Mouse (Mus musculus) lung, postnatal 0 days (tissue): Measurements from ENCODE around the gene Il9. TPM values are rescaled to one million over a fixed set of nuclear protein-coding genes. Genes with fewer than 3 reads are reported as not detected.

ENCODE experiments used
- ATAC-seq: fragments of 200-750 bp; cut with Nextera tagmentation; 2 replicates; pipeline ENCODE4 v1.8.0; 2017; ENCODE audit warnings: moderate library complexity
- DNase-seq: peaks from one replicate; pipeline ENCODE4 v3.0.0-alpha.2; 2016; ENCODE audit warnings: low spot score
- H3K27ac ChIP-seq: fragments of 300-500 bp; sonication (generic); 2 replicates; pipeline ENCODE4 v1.5.1; 2014; ENCODE audit warnings: antibody characterized with exemption, mild to moderate bottlenecking, low read length, mixed read lengths
- H3K27me3 ChIP-seq: fragments of 300-500 bp; sonication (generic); replicated peaks from 2 replicates; pipeline ENCODE4 v1.6.1; 2014; ENCODE audit warnings: low read length, mixed read lengths; ENCODE audit not compliant: insufficient read depth
- H3K36me3 ChIP-seq: fragments of 300-500 bp; sonication (generic); 2 replicates; pipeline ENCODE4 v1.6.1; 2014; ENCODE audit warnings: low read length, mixed read lengths; ENCODE audit not compliant: insufficient read depth
- H3K4me1 ChIP-seq: fragments of 300-500 bp; sonication (generic); 2 replicates; pipeline ENCODE4 v1.6.1; 2014; ENCODE audit warnings: antibody characterized with exemption, low read depth, low read length, mixed read lengths; ENCODE audit not compliant: insufficient read depth
- H3K4me2 ChIP-seq: fragments of 300-500 bp; sonication (generic); replicated peaks from 2 replicates; pipeline ENCODE4 v1.6.1; 2014; ENCODE audit warnings: low read depth, mild to moderate bottlenecking, low read length, moderate library complexity, mixed read lengths
- H3K4me3 ChIP-seq: fragments of 300-500 bp; sonication (generic); 2 replicates; pipeline ENCODE4 v1.5.1; 2014; ENCODE audit warnings: low read depth, low read length
- H3K9ac ChIP-seq: fragments of 300-500 bp; sonication (generic); replicated peaks from 2 replicates; pipeline ENCODE4 v1.6.1; 2014; ENCODE audit warnings: low read depth, mild to moderate bottlenecking
- H3K9me3 ChIP-seq: fragments of 300-500 bp; sonication (generic); 2 replicates; pipeline ENCODE4 v1.6.1; 2016; ENCODE audit warnings: low read length, mixed read lengths
- CTCF ChIP-seq: IDR thresholded peaks from 2 replicates; pipeline ENCODE4 v1.5.1; 2016; ENCODE audit warnings: antibody characterized with exemption, mild to moderate bottlenecking
- EP300 ChIP-seq: IDR thresholded peaks from 2 replicates; pipeline ENCODE4 v1.6.1; 2016; ENCODE audit warnings: antibody characterized with exemption, mild to moderate bottlenecking, control low read depth
- WGBS: fragments of 180-500 bp; shearing (Covaris S2); extraction: QIAGEN DNeasy Blood & Tissue Kit; methylation state at CpG from one replicate; pipeline ENCODE4 v1.1.7; 2014; 5-methylcytosine and 5-hydroxymethylcytosine counted together
- polyA plus RNA-seq: library from polyadenylated mRNA; unstranded; fragments of >200 nt; fragmentation: Nextera tagmentation; extraction: Ambion mirVana; gene quantifications from 2 replicates; pipeline ENCODE4 v1.2.1, GENCODE M21; 2015

Gene Il9
- polyA plus RNA-seq, 1 experiment from 2014 or later, result not detected

DNA sequence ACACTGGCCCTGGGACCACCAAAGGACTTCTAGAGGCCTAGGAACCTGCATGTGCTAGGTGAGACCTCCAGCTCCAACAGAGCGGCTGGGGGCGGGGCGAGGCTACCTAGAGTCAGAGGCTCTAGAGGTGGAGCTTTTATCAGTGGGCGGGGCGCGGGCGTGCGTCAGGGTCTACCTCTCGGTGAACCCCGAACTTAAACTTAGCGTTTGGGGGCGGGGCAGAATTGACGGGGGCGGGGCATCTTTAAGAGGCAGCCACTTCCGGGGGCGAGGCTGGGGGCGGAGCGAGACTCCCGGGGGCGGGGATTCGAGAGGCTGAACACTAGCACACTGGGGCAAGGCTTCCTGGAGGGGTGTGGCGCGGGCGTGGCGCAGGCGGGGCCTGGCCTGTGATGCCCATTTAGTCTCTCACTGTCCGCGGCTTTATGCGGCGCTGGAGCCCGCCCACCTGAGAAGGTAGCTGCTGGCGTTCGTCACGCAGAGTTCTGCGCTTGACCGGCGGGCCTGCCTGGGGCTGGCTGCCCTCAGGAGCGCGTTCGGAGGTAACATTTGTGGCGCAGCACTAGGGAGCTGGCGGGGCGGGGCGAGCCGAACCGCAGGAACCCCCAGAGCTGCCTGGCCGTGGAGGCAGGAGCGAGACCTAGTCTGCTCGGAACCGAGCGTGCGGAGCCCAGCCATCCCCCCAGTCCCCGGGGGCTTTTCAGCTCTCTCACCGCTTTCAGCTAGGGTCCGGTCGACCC is 40.2 kb upstream of the Il9 start, which contains the start of gene Fbxl21:
Gene Fbxl21, plus strand, starts transcription at position 392 of the 740 bp plus-strand sequence.
- Histone ChIP-seq H3K27ac (no peak within 1 kb of the TSS), H3K9ac (peak within 1 kb of the TSS; percentile 3; the same call in 1 of the 2 replicates), H3K4me1 (no peaks in the 10 kb centered on the region; the same call in 1 of the 2 replicates), H3K27me3 (no peaks in the 10 kb centered on the region), H3K4me3 (peak within 1 kb of the TSS; percentile 43), H3K36me3 (no peaks in the 10 kb centered on the region), H3K9me3 (no peaks in the 10 kb centered on the region), H3K4me2 (peak within 1 kb of the TSS; percentile 70)
- TF ChIP-seq CTCF (no peak), EP300 (no peak)
- DNase-seq, result peak; percentile 96
- ATAC-seq, result peak; percentile 99
- 2% methylated on average over 48 of the region's 56 CpGs for WGBS

GRCm38 (mm10) chr13:56516816-56517215 is 34.8 kb upstream of the Il9 start:
- Histone ChIP-seq H3K4me2 (no peak overlapping the region), H3K4me1 (no peaks in the 10 kb centered on the region; the same call in 1 of the 2 replicates), H3K27me3 (no peaks in the 10 kb centered on the region), H3K27ac (no peak overlapping the region), H3K9ac (no peak overlapping the region), H3K4me3 (no peak overlapping the region), H3K9me3 (no peaks in the 10 kb centered on the region), H3K36me3 (no peaks in the 10 kb centered on the region)
- ATAC-seq, result no peak
- no peak for DNase-seq
- WGBS, result 40% methylated on average over 7 of the region's 7 CpGs
- no peak for TF ChIP-seq CTCF
- no peak for TF ChIP-seq EP300

DNA sequence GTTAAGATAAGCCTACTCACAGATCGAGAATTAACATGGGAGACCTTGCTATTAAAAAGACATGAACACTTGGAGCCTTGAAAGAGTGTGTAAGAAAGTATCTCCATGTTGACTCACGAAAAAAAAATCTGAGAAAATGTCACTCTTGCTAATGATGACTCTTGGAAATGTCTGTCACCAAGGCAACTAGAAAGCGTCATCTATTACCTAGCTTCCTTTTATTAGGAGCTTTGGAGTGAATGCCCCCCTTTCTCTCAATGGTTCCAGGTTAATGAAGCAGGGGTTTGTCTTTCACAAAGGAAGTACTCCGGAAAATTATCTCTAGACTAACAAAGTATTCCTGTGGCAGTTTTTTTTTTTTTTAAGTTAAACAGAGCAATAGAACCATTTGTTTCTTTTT is 34.3 kb upstream of the Il9 start:
- H3K9ac ChIP-seq, result no peak overlapping the region
- WGBS, result 45% methylated on average over 4 of the region's 4 CpGs
- ATAC-seq, result no peak
- no peak overlapping the region for H3K4me3 ChIP-seq
- H3K4me1 ChIP-seq, result no peaks in the 10 kb centered on the region
- H3K9me3 ChIP-seq, result no peaks in the 10 kb centered on the region
- no peaks in the 10 kb centered on the region for H3K27me3 ChIP-seq
- no peak overlapping the region for H3K4me2 ChIP-seq
- no peaks in the 10 kb centered on the region for H3K36me3 ChIP-seq
- H3K27ac ChIP-seq, result no peak overlapping the region
- TF ChIP-seq CTCF, result no peak
- no peak for TF ChIP-seq EP300
- DNase-seq, result no peak

- no peak overlapping the region for H3K27ac ChIP-seq
- DNase-seq (peak; percentile 18), ATAC-seq (no peak)
- no peak overlapping the region for H3K4me3 ChIP-seq
- no peak overlapping the region for H3K4me2 ChIP-seq
- H3K27me3 ChIP-seq, result no peaks in the 10 kb centered on the region
- H3K9me3 ChIP-seq, result no peaks in the 10 kb centered on the region
- no peaks in the 10 kb centered on the region for H3K36me3 ChIP-seq
- TF ChIP-seq EP300 (no peak), CTCF (no peak)
- no peaks in the 10 kb centered on the region for H3K4me1 ChIP-seq
- no peak overlapping the region for H3K9ac ChIP-seq
Observed at GRCm38 (mm10) chr13:56513595-56513994, 31.5 kb upstream of the Il9 start.

GRCm38 (mm10) chr13:56509796-56510195 is 27.8 kb upstream of the Il9 start:
- H3K27me3 ChIP-seq, result no peaks in the 10 kb centered on the region
- no peaks in the 10 kb centered on the region for H3K4me1 ChIP-seq
- H3K27ac ChIP-seq, result no peak overlapping the region
- ATAC-seq, result no peak
- no peak overlapping the region for H3K9ac ChIP-seq
- no peaks in the 10 kb centered on the region for H3K36me3 ChIP-seq
- WGBS, result 70% methylated on average over 2 of the region's 2 CpGs
- no peak overlapping the region for H3K4me2 ChIP-seq
- H3K9me3 ChIP-seq, result no peaks in the 10 kb centered on the region
- no peak for TF ChIP-seq CTCF
- TF ChIP-seq EP300, result no peak
- DNase-seq, result no peak
- H3K4me3 ChIP-seq, result no peak overlapping the region

- TF ChIP-seq EP300 (no peak), CTCF (no peak)
- no peak for ATAC-seq
- Histone ChIP-seq H3K4me1 (no peaks in the 10 kb centered on the region), H3K4me2 (no peak overlapping the region), H3K9me3 (no peaks in the 10 kb centered on the region), H3K9ac (no peak overlapping the region), H3K36me3 (no peaks in the 10 kb centered on the region), H3K4me3 (no peak overlapping the region), H3K27ac (no peak overlapping the region), H3K27me3 (no peaks in the 10 kb centered on the region)
- WGBS, result 53% methylated on average over 6 of the region's 6 CpGs
- no peak for DNase-seq
Observed at GRCm38 (mm10) chr13:56506871-56507496, 24.9 kb upstream of the Il9 start.
